Mouse (Mus musculus): ENCODE data around the gene Adig. TPM values are rescaled to one million over a fixed set of nuclear protein-coding genes. Genes with fewer than 3 reads are reported as not detected.

The Adig gene
- 0.86 TPM in 1 of 2 replicates, not detected in the other for polyA plus RNA-seq (2012; rRNA removed)

DNA sequence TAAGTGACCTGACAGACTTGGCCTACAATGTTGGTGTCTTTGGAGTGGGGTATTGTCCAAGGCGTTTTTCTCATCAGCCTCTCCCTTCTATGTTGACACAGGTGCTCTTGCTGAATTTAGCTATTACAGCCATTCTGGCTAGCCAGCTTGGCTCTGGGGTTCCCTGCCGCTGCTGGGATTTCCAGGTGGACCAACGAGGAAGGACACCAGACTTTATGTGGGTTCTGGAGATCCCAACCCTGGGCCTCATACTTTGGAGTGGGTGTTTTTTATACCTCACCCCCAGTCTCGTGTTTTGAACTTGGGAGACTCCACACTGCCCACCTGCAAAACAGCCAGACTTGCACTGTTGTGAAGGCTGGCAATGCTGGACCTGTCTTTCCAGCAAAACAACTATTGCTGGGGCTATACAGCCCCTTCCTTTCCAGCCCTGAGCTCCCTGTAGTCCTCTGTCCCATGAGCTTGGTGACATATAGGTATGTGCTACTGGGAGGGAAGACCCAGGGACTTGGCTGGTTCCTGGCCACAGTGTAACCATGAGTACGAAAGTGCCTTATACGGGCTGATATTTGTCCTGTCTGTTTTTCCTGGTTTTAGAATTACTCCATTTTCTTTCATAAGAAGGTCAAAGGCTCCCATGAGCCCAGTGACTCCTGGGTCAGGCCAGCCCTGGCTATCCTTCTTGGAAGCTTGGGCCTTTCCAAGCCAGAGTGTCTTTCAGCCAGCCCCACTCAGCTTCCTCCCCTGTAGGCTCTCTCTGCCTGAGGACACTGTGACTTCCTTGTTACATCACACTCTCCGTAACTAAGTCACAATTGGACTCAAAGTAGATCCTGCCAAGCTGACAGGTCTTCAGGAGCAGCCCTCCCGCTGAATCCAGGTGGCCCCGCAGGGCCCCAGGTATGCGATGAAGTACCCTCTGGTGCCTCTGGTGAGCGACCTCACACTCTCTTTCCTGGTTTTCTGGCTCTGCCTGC is at the start of gene Adig:
TSS of gene Adig (plus strand) at position 777 of the 977 bp plus-strand sequence.
- TF ChIP-seq POLR2A (IDR thresholded peaks at IDR 0.05; ENCODE audit: borderline replicate concordance, extremely low read depth, insufficient read depth, insufficient read length, poor library complexity, severe bottlenecking) = no peak
- no peak for TF ChIP-seq CTCF (IDR thresholded peaks at IDR 0.05; ENCODE audit: borderline replicate concordance, extremely low read depth, insufficient read depth, insufficient read length)

DNA sequence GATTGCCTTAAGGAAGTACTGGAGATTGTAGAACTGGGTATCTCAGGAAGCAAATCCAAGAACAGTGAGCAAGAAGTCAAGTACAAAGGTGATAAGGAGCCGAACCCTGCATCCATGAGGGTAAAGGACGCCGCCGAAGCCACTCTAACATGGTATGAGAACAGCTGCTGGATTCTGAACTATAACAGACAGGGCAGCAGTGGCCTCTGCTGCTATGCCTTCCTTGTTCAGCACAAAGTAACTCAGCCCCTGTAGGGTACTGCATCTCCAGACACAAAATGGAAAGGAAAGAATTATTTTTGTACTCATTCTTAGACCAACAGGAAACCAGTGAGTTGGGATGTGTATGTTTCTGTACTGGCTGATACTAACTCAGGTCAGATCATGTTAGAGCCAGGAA is 46.0 kb upstream of the Adig start:
- no peak for DNase-seq (ENCODE audit: low read depth)
- TF ChIP-seq CTCF (IDR thresholded peaks at IDR 0.05; ENCODE audit: borderline replicate concordance, extremely low read depth, insufficient read depth, insufficient read length) (no peak), POLR2A (IDR thresholded peaks at IDR 0.05; ENCODE audit: borderline replicate concordance, extremely low read depth, insufficient read depth, insufficient read length, poor library complexity, severe bottlenecking) (no peak)

More for the DNA sequence above, at the start of gene Adig:
- DNase-seq (ENCODE audit: low read depth) = no peak

DNA sequence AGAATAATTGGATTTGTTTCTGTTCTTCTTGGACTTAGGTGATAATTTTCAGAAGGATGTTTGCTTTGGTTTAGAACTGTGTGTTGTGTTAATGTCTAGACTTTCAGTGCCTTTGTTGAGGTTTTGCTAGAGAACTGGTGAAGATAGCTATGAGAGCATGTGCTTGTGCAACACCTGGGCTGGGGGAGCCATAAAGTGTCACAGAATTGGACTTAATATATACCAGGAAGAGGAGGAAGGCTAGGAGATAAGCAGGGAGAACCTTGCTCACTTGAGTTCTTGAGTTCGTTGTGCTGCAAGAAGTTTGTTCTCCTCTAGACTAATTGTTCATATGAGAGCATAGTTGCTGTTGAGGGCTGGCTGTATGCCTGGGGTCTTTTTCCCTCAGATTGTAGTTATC is 44.8 kb upstream of the Adig start:
- TF ChIP-seq POLR2A (IDR thresholded peaks at IDR 0.05; ENCODE audit: borderline replicate concordance, extremely low read depth, insufficient read depth, insufficient read length, poor library complexity, severe bottlenecking) (no peak), CTCF (IDR thresholded peaks at IDR 0.05; ENCODE audit: borderline replicate concordance, extremely low read depth, insufficient read depth, insufficient read length) (no peak)
- peak; percentile 0 for DNase-seq (ENCODE audit: low read depth)

DNA sequence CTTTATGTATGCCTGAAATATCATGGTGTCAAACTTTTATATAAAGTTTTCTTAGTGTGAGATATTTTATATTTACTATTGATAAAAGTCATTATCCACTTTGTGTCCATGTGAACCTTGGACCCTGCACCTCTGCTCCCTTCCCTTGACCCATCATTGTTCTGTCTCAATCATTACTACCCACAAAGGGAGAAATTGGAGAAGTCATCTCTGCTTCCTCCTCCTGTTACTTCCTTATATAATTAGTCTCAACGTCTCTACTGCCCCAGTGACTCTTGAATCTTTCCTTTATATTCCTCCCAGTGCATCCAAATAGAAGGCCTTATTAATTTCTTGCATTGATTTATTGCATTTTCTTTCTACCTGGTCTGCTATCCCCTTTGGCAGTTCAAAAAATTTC is 40.0 kb upstream of the Adig start:
- TF ChIP-seq CTCF (IDR thresholded peaks at IDR 0.05; ENCODE audit: borderline replicate concordance, extremely low read depth, insufficient read depth, insufficient read length) (no peak), POLR2A (IDR thresholded peaks at IDR 0.05; ENCODE audit: borderline replicate concordance, extremely low read depth, insufficient read depth, insufficient read length, poor library complexity, severe bottlenecking) (no peak)

DNA sequence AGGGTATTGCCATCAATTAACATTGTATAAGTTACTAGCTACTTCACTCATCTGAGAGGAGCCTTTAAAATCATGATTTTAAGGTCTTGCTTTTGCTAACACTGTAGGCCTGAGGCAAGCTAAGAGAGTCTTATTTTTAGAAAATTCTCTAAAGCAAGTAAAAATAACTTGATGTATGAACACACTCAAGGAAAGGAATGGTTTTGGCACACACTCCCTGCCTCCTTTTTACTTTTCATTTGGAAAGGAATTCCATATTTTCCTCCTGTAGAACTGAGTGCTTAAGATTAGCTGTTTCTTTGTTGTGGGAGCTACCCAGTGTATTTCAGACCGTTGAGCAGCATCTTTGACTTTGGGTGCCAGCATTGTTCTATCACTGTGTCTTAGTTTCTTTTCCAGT is 28.3 kb upstream of the Adig start:
- no peak for TF ChIP-seq CTCF (IDR thresholded peaks at IDR 0.05; ENCODE audit: borderline replicate concordance, extremely low read depth, insufficient read depth, insufficient read length)
- no peak for TF ChIP-seq POLR2A (IDR thresholded peaks at IDR 0.05; ENCODE audit: borderline replicate concordance, extremely low read depth, insufficient read depth, insufficient read length, poor library complexity, severe bottlenecking)
- no peak for DNase-seq (ENCODE audit: low read depth)

More for the DNA sequence above, 40.0 kb upstream of the Adig start:
- no peak for DNase-seq (ENCODE audit: low read depth)

DNA sequence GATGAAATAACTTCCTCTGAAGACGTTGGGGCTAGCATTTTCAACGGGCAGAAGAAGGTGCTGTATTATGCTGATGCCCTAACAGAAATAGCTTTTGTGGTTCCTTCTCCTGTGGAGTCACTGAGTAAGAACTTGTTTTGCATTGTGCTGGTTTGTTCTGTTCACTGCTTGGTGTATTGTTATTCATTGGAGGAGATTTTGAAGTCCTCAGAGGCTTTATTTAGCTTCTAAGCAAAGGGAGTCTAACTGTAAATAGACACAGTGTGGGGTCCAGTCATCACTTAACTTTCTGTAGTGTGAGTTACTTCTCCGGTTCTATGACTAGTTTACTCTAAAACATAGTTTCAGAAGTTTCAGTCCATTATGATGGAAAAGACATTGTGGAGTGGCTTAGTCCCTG is 24.8 kb upstream of the Adig start:
- no peak for DNase-seq (ENCODE audit: low read depth)
- TF ChIP-seq CTCF (IDR thresholded peaks at IDR 0.05; ENCODE audit: borderline replicate concordance, extremely low read depth, insufficient read depth, insufficient read length) (no peak), POLR2A (IDR thresholded peaks at IDR 0.05; ENCODE audit: borderline replicate concordance, extremely low read depth, insufficient read depth, insufficient read length, poor library complexity, severe bottlenecking) (no peak)

DNA sequence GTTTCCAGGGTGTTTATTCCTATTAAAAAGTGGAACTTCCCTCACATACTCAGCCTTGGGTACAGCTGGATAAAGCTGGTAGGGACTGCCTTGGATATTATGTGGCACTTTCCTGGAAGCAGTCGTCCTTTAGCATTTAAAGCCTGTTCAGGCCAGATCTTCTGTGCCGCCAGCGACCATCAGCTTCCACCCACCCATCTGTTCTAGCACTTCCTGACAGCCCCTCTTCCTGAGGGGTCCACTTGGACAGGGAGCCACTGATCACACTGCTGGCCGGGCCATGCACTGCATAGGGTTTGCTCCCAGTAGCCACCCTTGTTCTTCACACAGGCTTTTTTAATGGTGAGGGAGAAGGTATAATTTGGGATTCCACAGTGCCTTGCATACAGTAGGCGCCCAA is 4.0 kb upstream of the Adig start:
- TF ChIP-seq CTCF (IDR thresholded peaks at IDR 0.05; ENCODE audit: borderline replicate concordance, extremely low read depth, insufficient read depth, insufficient read length) = no peak
- no peak for TF ChIP-seq POLR2A (IDR thresholded peaks at IDR 0.05; ENCODE audit: borderline replicate concordance, extremely low read depth, insufficient read depth, insufficient read length, poor library complexity, severe bottlenecking)
- no peak for DNase-seq (ENCODE audit: low read depth)

DNA sequence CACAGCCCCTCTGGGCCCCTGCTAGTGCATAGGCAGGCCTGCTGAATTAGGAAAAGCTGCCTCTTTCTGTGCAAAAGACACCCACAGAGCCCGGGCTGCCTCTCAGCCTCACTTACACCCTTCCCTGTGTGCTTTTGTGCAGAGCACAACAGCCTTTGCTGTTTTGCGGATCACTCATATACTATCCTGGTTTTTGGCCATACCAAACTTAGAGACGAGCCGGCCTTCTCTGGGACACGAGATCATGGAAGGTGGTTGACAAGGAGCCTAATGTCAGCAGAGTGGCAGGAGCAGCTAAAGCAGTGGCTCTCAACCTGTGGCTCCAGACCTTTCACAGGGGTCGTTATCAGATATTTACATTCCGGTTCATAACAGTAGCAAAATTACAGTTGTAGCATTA is 814 bp downstream of the Adig start:
- no peak for DNase-seq (ENCODE audit: low read depth)
- TF ChIP-seq CTCF (IDR thresholded peaks at IDR 0.05; ENCODE audit: borderline replicate concordance, extremely low read depth, insufficient read depth, insufficient read length) (no peak), POLR2A (IDR thresholded peaks at IDR 0.05; ENCODE audit: borderline replicate concordance, extremely low read depth, insufficient read depth, insufficient read length, poor library complexity, severe bottlenecking) (no peak)

DNA sequence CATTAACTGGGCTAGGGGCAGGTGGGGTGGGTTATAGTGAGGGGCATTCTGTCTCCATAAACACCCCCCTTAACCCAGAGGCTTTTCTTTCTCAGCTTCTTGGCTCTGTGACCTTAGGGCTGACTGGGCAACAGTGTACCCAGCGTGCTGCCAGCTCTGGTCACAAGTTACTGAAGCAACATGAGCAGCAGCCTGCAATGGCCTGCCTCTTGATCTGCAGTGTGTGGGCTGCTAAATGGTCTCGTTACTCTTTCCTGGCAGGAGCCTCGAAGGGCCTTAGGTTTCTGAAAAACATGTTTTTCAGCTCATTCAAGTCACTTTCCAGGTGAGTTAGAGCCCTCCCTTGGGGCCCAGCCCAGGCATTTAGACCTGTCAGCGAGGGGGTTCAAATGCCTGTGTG is 1.3 kb downstream of the Adig start:
- no peak for DNase-seq (ENCODE audit: low read depth)
- TF ChIP-seq POLR2A (IDR thresholded peaks at IDR 0.05; ENCODE audit: borderline replicate concordance, extremely low read depth, insufficient read depth, insufficient read length, poor library complexity, severe bottlenecking) (no peak), CTCF (IDR thresholded peaks at IDR 0.05; ENCODE audit: borderline replicate concordance, extremely low read depth, insufficient read depth, insufficient read length) (no peak)

DNA sequence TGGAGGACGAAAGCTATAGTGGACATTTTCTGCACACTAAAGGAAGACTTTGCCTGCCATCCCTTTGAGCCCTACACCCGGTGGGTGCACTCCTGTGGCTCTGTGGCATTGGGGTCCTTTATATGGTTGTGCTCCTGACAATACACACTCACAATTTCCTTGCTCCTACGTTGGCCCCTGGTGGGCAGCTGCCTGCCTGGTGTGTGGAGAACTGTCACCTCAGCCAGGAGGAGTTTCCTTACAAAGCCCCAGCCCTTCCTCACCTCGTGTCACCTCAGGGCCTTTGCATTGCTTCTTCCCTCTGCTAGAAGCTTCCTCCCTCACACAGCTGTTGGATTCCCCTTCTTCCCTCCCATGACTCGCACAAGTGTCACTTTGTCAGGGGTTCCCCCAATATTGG is 4.1 kb downstream of the Adig start:
- DNase-seq (ENCODE audit: low read depth) = no peak
- TF ChIP-seq POLR2A (IDR thresholded peaks at IDR 0.05; ENCODE audit: borderline replicate concordance, extremely low read depth, insufficient read depth, insufficient read length, poor library complexity, severe bottlenecking) = no peak
- no peak for TF ChIP-seq CTCF (IDR thresholded peaks at IDR 0.05; ENCODE audit: borderline replicate concordance, extremely low read depth, insufficient read depth, insufficient read length)

DNA sequence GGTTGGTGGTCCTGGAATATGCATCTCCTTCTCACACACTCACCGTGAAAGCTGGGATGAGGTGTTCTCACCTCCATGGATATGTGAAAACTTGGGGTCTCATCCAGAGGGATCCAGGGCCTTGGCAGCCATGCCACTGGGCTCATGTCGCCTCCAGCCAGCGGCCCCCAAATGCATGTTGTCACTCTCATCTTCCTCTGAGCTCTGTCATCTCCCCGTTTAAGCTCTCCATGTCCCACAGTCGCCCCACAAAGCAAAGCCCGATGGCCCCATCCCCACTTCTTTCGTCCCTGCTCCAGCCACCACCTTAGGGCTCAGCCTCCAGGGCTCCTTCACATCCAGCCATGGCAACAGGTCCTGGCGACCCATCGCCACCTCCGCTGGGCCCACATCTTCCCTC is 4.6 kb downstream of the Adig start:
- no peak for TF ChIP-seq CTCF (IDR thresholded peaks at IDR 0.05; ENCODE audit: borderline replicate concordance, extremely low read depth, insufficient read depth, insufficient read length)
- TF ChIP-seq POLR2A (IDR thresholded peaks at IDR 0.05; ENCODE audit: borderline replicate concordance, extremely low read depth, insufficient read depth, insufficient read length, poor library complexity, severe bottlenecking) = no peak
- no peak for DNase-seq (ENCODE audit: low read depth)

DNA sequence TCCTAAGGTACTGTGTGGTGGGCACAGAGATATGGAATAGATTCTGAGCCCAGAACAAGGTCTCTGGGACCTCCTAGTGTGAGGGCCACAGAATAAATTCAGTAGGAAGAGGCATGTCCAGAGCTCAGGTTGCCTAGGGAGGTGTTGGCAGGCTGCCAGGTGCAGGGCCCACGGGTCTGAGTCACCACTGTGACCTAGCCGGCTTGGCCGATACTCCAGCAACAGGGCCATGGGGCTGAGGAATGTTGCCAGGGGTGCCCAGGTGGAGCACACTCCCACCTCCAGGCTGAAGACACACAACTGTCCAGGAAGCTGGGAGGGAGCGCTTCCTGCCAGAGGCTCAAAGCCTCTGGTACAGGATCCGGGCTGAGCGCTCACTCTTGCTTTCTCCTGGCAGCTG is 8.3 kb downstream of the Adig start:
- TF ChIP-seq CTCF (IDR thresholded peaks at IDR 0.05; ENCODE audit: borderline replicate concordance, extremely low read depth, insufficient read depth, insufficient read length) (no peak), POLR2A (IDR thresholded peaks at IDR 0.05; ENCODE audit: borderline replicate concordance, extremely low read depth, insufficient read depth, insufficient read length, poor library complexity, severe bottlenecking) (no peak)
- no peak for DNase-seq (ENCODE audit: low read depth)
